Mouse (Mus musculus) olfactory bulb, adult 2 months (tissue): Measurements from ENCODE around the gene Gtf2h4.

Experiments used
- CTCF ChIP-seq: fragments of 200-500 bp; IDR thresholded peaks from 2 replicates; pipeline ENCODE4 v1.5.1; 2012; ENCODE audit warnings: low read depth, mild to moderate bottlenecking, low read length, moderate library complexity; ENCODE audit not compliant: insufficient read depth
- POLR2A ChIP-seq: fragments of 200-500 bp; IDR thresholded peaks from 2 replicates; pipeline ENCODE4 v1.6.1; 2012; ENCODE audit warnings: mild to moderate bottlenecking, low read depth, low read length, moderate library complexity; ENCODE audit not compliant: insufficient read depth

DNA sequence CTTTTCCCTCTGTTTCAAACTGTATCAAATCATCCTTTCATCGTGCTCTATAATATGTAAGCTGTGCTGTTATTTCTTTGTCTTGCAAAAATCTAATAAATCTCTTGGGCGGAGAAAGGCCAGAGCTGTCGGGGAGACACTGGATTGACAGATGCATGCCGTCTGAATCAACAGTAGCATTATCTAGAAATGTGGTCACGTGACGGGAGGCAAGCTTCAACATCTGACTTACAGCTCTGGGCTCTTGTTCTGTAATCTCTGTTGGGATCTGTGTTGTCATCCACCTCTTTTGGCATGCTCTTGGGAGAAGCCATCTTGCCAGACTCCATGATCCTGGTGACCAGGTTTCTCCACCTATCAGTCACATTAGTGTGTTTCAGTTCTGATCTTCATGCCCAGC lies 43.5 kb upstream of the Gtf2h4 start:
- TF ChIP-seq CTCF (no peak), POLR2A (no peak)
